Mouse (Mus musculus) neural tube, embryonic 12.5 days (tissue): Measurements from ENCODE around the gene Herpud1. TPM values are rescaled to one million over a fixed set of nuclear protein-coding genes. Genes with fewer than 3 reads are reported as not detected.

Experiments
- ATAC-seq: fragments of 200-750 bp; cut with Nextera tagmentation; 2 replicates; pipeline ENCODE4 v1.8.0; 2017; ENCODE audit warnings: low read depth, mild to moderate bottlenecking, moderate TSS enrichment, moderate library complexity; ENCODE audit not compliant: low FRiP score
- H3K27ac ChIP-seq: fragments of 300-500 bp; sonication (generic); 2 replicates; pipeline ENCODE4 v1.5.1; 2016
- H3K27me3 ChIP-seq: fragments of 300-500 bp; sonication (generic); replicated peaks from 2 replicates; pipeline ENCODE4 v1.6.1; 2016; ENCODE audit warnings: mild to moderate bottlenecking
- H3K36me3 ChIP-seq: fragments of 300-500 bp; sonication (generic); 2 replicates; pipeline ENCODE4 v1.6.1; 2016; ENCODE audit warnings: mild to moderate bottlenecking
- H3K4me1 ChIP-seq: fragments of 300-500 bp; sonication (generic); 2 replicates; pipeline ENCODE4 v1.6.1; 2016
- H3K4me2 ChIP-seq: fragments of 300-500 bp; sonication (generic); replicated peaks from 2 replicates; pipeline ENCODE4 v1.6.1; 2016; ENCODE audit warnings: mild to moderate bottlenecking
- H3K4me3 ChIP-seq: fragments of 300-500 bp; sonication (generic); 2 replicates; pipeline ENCODE4 v1.5.1; 2016
- H3K9ac ChIP-seq: fragments of 300-500 bp; sonication (generic); 2 replicates; pipeline ENCODE4 v1.6.1; 2016; ENCODE audit warnings: mild to moderate bottlenecking
- H3K9me3 ChIP-seq: fragments of 300-500 bp; sonication (generic); 2 replicates; pipeline ENCODE4 v1.6.1; 2016; ENCODE audit warnings: mild to moderate bottlenecking
- WGBS: fragments of 180-500 bp; shearing (Covaris S2); methylation state at CpG from one replicate; pipeline ENCODE4 v1.1.7; 2016; 5-methylcytosine and 5-hydroxymethylcytosine counted together
- polyA plus RNA-seq: library from polyadenylated mRNA; unstranded; fragments of >200 nt; fragmentation: Nextera tagmentation; extraction: Ambion mirVana; gene quantifications from 2 replicates; pipeline ENCODE4 v1.2.1, GENCODE M21; 2016

Gene Herpud1
- polyA plus RNA-seq, 1 experiment from 2014 or later = 52.6 TPM

- ATAC-seq = no peak
- Histone ChIP-seq H3K4me1 (no peaks in the 10 kb centered on the region), H3K36me3 (no peaks in the 10 kb centered on the region), H3K4me2 (no peak overlapping the region), H3K4me3 (no peak overlapping the region), H3K27me3 (0 out of 2 replicates have a peak, but pooled peaks cover 1% of the 10 kb centered on the region), H3K27ac (no peak overlapping the region), H3K9ac (no peak overlapping the region), H3K9me3 (no peaks in the 10 kb centered on the region)
- 82% methylated on average over 10 of the region's 10 CpGs for WGBS
Measured at GRCm38 (mm10) chr8:94427953-94428352, 41.7 kb downstream of the Herpud1 start.

GRCm38 (mm10) chr8:94428420-94428819 is 42.2 kb downstream of the Herpud1 start:
- Histone ChIP-seq H3K9ac (no peak overlapping the region), H3K4me2 (no peak overlapping the region), H3K4me1 (no peaks in the 10 kb centered on the region), H3K27me3 (0 out of 2 replicates have a peak, but pooled peaks cover 6% of the 10 kb centered on the region), H3K4me3 (no peak overlapping the region), H3K36me3 (no peaks in the 10 kb centered on the region), H3K9me3 (no peaks in the 10 kb centered on the region), H3K27ac (no peak overlapping the region)
- no peak for ATAC-seq
- 87% methylated on average over 4 of the region's 4 CpGs for WGBS

- Histone ChIP-seq H3K9ac (no peak overlapping the region), H3K9me3 (no peaks in the 10 kb centered on the region), H3K4me2 (no peak overlapping the region), H3K27ac (no peak overlapping the region), H3K36me3 (no peaks in the 10 kb centered on the region), H3K27me3 (peaks cover 12% of the 10 kb centered on the region; the same call in 1 of the 2 replicates), H3K4me1 (peaks cover 7% of the 10 kb centered on the region), H3K4me3 (no peak overlapping the region)
- 87% methylated on average over 7 of the region's 7 CpGs for WGBS
- no peak for ATAC-seq
Measured at GRCm38 (mm10) chr8:94429376-94429775, 43.1 kb downstream of the Herpud1 start.

GRCm38 (mm10) chr8:94432212-94432611 is 46.0 kb downstream of the Herpud1 start:
- H3K27me3 ChIP-seq = peaks cover 20% of the 10 kb centered on the region; the same call in 1 of the 2 replicates
- no peaks in the 10 kb centered on the region for H3K9me3 ChIP-seq
- H3K4me3 ChIP-seq = no peak overlapping the region
- whole genome bisulfite sequencing = 49% methylated on average over 3 of the region's 3 CpGs
- H3K4me1 ChIP-seq = peaks cover 7% of the 10 kb centered on the region
- H3K9ac ChIP-seq = no peak overlapping the region
- no peak for ATAC-seq
- no peaks in the 10 kb centered on the region for H3K36me3 ChIP-seq
- no peak overlapping the region for H3K27ac ChIP-seq
- H3K4me2 ChIP-seq = no peak overlapping the region

- peak within 1 kb of the TSS; percentile 63 for H3K4me2 ChIP-seq
- no peak within 1 kb of the TSS for H3K27ac ChIP-seq
- no peaks in the 10 kb centered on the region for H3K9me3 ChIP-seq
- H3K27me3 ChIP-seq = peaks cover 20% of the 10 kb centered on the region; the same call in 1 of the 2 replicates
- peaks cover 7% of the 10 kb centered on the region for H3K4me1 ChIP-seq
- 0 out of 2 replicates have a peak, but pooled peaks have one; percentile 33 for ATAC-seq
- H3K4me3 ChIP-seq = peak within 1 kb of the TSS; percentile 27
- WGBS = 2% methylated on average over 29 of the region's 29 CpGs
- no peaks in the 10 kb centered on the region for H3K36me3 ChIP-seq
- H3K9ac ChIP-seq = 0 out of 2 replicates have a peak within 1 kb of the TSS, but pooled peaks have one; percentile 26
Measured at GRCm38 (mm10) chr8:94433981-94434466, 47.8 kb downstream of the Herpud1 start, which contains the start of gene Nlrc5. Gene Nlrc5, plus strand, starts transcription at chr8:94434356.

DNA sequence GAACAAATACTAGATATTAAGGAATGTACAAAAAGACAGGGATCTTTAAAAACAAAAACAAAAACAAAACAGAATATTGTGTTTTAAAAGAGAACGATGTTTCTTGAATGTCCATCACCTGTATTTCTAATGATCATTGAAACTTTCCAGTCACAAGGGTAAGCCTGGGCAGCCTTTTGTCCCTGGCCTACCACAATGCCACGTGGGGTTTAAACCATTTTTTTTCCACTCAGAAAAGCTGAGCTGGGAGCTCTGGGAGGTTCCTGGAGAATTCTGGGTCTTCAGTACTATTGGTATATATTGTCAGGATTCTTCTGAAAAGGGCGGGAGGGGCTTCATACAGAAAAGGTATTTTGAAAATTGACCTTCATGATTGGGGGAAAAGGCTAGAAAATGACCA is 48.7 kb downstream of the Herpud1 start:
- Histone ChIP-seq H3K27me3 (peaks cover 20% of the 10 kb centered on the region; the same call in 1 of the 2 replicates), H3K36me3 (no peaks in the 10 kb centered on the region), H3K4me1 (peaks cover 7% of the 10 kb centered on the region), H3K4me3 (no peak overlapping the region), H3K9ac (no peak overlapping the region), H3K27ac (no peak overlapping the region), H3K9me3 (no peaks in the 10 kb centered on the region), H3K4me2 (no peak overlapping the region)
- 77% methylated on average over 3 of the region's 3 CpGs for WGBS
- ATAC-seq = no peak

- Histone ChIP-seq H3K4me3 (no peak overlapping the region), H3K27ac (no peak overlapping the region)
- 90% methylated on average over 15 of the region's 15 CpGs for WGBS
Measured at GRCm38 (mm10) chr8:94435397-94436111, 49.3 kb downstream of the Herpud1 start.

DNA sequence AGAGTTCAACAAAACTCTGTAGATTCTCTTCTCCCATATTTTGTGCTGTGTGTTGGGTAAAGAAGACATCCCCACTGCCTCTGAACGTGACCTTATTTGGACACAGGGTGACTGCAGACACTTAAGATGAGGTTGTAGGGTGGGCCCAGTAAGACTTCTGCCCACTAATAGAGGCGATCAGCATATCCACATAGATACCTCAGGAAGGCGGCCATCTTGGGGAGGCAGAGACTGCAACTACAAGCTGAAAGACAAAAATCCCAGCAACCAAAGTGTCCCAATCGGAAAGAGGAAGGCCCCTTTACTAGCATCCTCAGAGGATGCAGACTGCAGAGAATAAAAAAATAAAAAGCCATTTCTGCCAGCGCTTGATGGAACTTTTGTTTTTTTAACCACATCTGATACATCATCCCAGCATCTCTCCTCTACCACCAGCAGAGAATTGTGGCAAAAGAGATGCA is 49.9 kb downstream of the Herpud1 start:
- peaks cover 20% of the 10 kb centered on the region; the same call in 1 of the 2 replicates for H3K27me3 ChIP-seq
- ATAC-seq = no peak
- no peaks in the 10 kb centered on the region for H3K9me3 ChIP-seq
- 87% methylated on average over 5 of the region's 5 CpGs for WGBS
- no peak overlapping the region for H3K4me2 ChIP-seq
- peaks cover 7% of the 10 kb centered on the region for H3K4me1 ChIP-seq
- H3K27ac ChIP-seq = no peak overlapping the region
- H3K4me3 ChIP-seq = no peak overlapping the region
- H3K36me3 ChIP-seq = no peaks in the 10 kb centered on the region
- H3K9ac ChIP-seq = no peak overlapping the region

More at GRCm38 (mm10) chr8:94435397-94436111, 49.3 kb downstream of the Herpud1 start:
- H3K36me3 ChIP-seq = no peaks in the 10 kb centered on the region
- ATAC-seq = no peak
- H3K4me2 ChIP-seq = no peak overlapping the region
- H3K27me3 ChIP-seq = peaks cover 20% of the 10 kb centered on the region; the same call in 1 of the 2 replicates
- no peaks in the 10 kb centered on the region for H3K9me3 ChIP-seq
- no peak overlapping the region for H3K9ac ChIP-seq
- peaks cover 7% of the 10 kb centered on the region for H3K4me1 ChIP-seq

DNA sequence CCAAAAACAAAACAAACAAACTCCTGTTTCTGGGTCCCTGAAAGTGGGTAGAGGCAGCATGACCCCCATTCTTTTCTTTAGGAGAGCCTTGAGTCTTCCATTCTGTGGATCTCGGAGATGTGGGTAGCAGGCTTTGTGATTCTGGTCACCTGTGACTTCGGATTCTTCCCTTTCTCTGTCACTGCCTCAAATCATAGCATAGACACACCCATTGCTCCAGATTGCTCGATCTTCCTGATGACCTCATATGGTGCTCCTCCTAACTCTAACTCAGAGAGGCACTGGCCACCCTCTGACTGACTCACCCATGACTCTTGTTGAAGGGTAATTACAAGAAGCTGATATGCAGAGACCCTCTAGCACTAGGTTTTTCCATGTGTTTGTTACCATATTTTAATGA is 50.7 kb downstream of the Herpud1 start:
- Histone ChIP-seq H3K9me3 (no peaks in the 10 kb centered on the region), H3K4me3 (no peak overlapping the region), H3K4me2 (no peak overlapping the region), H3K4me1 (peaks cover 7% of the 10 kb centered on the region), H3K27me3 (peaks cover 20% of the 10 kb centered on the region; the same call in 1 of the 2 replicates), H3K9ac (no peak overlapping the region), H3K36me3 (no peaks in the 10 kb centered on the region), H3K27ac (no peak overlapping the region)
- ATAC-seq = no peak
- 87% methylated on average over 3 of the region's 3 CpGs for WGBS

- peaks cover 7% of the 10 kb centered on the region for H3K4me1 ChIP-seq
- no peak overlapping the region for H3K4me3 ChIP-seq
- no peaks in the 10 kb centered on the region for H3K36me3 ChIP-seq
- no peaks in the 10 kb centered on the region for H3K9me3 ChIP-seq
- peaks cover 12% of the 10 kb centered on the region; the same call in 1 of the 2 replicates for H3K27me3 ChIP-seq
- H3K9ac ChIP-seq = no peak overlapping the region
- no peak overlapping the region for H3K4me2 ChIP-seq
- no peak for ATAC-seq
- 91% methylated on average over 5 of the region's 5 CpGs for WGBS
- H3K27ac ChIP-seq = no peak overlapping the region
Measured at GRCm38 (mm10) chr8:94438659-94439058, 52.4 kb downstream of the Herpud1 start.

- Histone ChIP-seq H3K36me3 (no peaks in the 10 kb centered on the region), H3K27ac (no peak overlapping the region), H3K4me3 (no peak overlapping the region), H3K9ac (no peak overlapping the region), H3K9me3 (no peaks in the 10 kb centered on the region), H3K27me3 (peaks cover 8% of the 10 kb centered on the region; the same call in 1 of the 2 replicates), H3K4me1 (no peaks in the 10 kb centered on the region), H3K4me2 (no peak overlapping the region)
- ATAC-seq = no peak
Measured at GRCm38 (mm10) chr8:94439691-94440090, 53.5 kb downstream of the Herpud1 start.

DNA sequence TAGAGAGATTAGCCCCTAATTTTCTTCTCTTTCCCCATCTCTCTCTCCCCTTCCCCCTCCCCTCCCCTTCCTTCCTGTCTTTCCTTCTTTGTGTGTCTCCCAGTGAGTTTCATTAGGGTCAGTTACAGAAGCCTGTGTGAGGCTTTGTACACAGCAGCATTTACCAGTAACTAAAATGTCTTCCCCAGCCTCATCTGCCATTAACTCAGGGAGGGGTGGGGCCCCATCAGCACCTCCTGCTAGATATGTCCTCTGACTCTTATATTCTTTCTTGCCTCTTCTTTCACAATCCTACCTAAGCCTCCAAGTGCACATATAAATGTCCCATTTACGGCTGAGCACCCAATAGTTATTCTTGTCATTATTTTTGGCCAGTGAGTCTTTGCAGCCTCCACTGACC is 54.2 kb downstream of the Herpud1 start:
- 0 out of 2 replicates have a peak, but pooled peaks cover 4% of the 10 kb centered on the region for H3K27me3 ChIP-seq
- no peaks in the 10 kb centered on the region for H3K9me3 ChIP-seq
- H3K36me3 ChIP-seq = no peaks in the 10 kb centered on the region
- no peak for ATAC-seq
- WGBS = 87% methylated on average over 1 of the region's 1 CpGs
- H3K9ac ChIP-seq = no peak overlapping the region
- no peaks in the 10 kb centered on the region for H3K4me1 ChIP-seq
- H3K27ac ChIP-seq = no peak overlapping the region
- H3K4me2 ChIP-seq = no peak overlapping the region
- no peak overlapping the region for H3K4me3 ChIP-seq
